Mouse (Mus musculus) myocyte (in vitro differentiated cells): ENCODE results near the gene Nim1k. TPM values are rescaled to one million over a fixed set of nuclear protein-coding genes. Genes with fewer than 3 reads are reported as not detected.
"Not testable (repeated sequence)": the region's sequence is repeated elsewhere in the genome, so short reads cannot be mapped to it uniquely, and the experiment has no call there.

Source experiments
- H3K27me3 ChIP-seq: one replicate; pipeline ENCODE4 v1.6.1; 2011; ENCODE audit not compliant: control insufficient read depth, insufficient read depth, insufficient read length
- H3K36me3 ChIP-seq: one replicate; pipeline ENCODE4 v1.6.1; 2011; ENCODE audit not compliant: control insufficient read depth, insufficient read depth
- H3K4me2 ChIP-seq: one replicate; pipeline ENCODE4 v1.6.1; 2011; ENCODE audit warnings: low read depth, control low read depth
- H3K4me3 ChIP-seq: one replicate; pipeline ENCODE4 v1.5.1; 2011; ENCODE audit warnings: mild to moderate bottlenecking, control low read depth, moderate library complexity
- H3K79me2 ChIP-seq: one replicate; pipeline ENCODE4 v1.6.1; 2011; ENCODE audit not compliant: control insufficient read depth, insufficient read depth
- H3ac ChIP-seq: one replicate; pipeline ENCODE4 v1.6.1; 2011; ENCODE audit not compliant: control insufficient read depth, insufficient read length
- CEBPB ChIP-seq: IDR thresholded peaks from 2 replicates; pipeline ENCODE4 v1.6.1; 2011; ENCODE audit warnings: mild to moderate bottlenecking, moderate library complexity; ENCODE audit not compliant: poor library complexity, insufficient read depth, severe bottlenecking
- E2F4 ChIP-seq: IDR thresholded peaks from one replicate; pipeline ENCODE4 v1.6.1; 2011; ENCODE audit warnings: mild to moderate bottlenecking, control low read depth, moderate library complexity; ENCODE audit not compliant: insufficient read depth
- MAX ChIP-seq: IDR thresholded peaks from one replicate; pipeline ENCODE4 v1.6.1; 2011; ENCODE audit warnings: low read depth, mild to moderate bottlenecking, control low read depth
- MYOD1 ChIP-seq, 3 experiments: IDR thresholded peaks; one replicate each; pipeline ENCODE4 v1.6.1; 2011; ENCODE audit warnings: control low read depth in 2 of 3, low read depth in 2 of 3, mild to moderate bottlenecking in 2 of 3, moderate library complexity in 1 of 3; ENCODE audit not compliant: insufficient read length in 2 of 3, control insufficient read depth in 1 of 3
- MYOG ChIP-seq, 3 experiments: IDR thresholded peaks; one replicate each; pipeline ENCODE4 v1.6.1; 2011; ENCODE audit warnings: control low read depth in 2 of 3, low read depth in 2 of 3, mild to moderate bottlenecking in 2 of 3; ENCODE audit not compliant: insufficient read length in 2 of 3, control insufficient read depth in 1 of 3, insufficient read depth in 1 of 3
- POLR2A ChIP-seq: IDR thresholded peaks from one replicate; pipeline ENCODE4 v1.6.1; 2011; ENCODE audit warnings: low read depth, mild to moderate bottlenecking, control low read depth, moderate library complexity; ENCODE audit not compliant: insufficient read length
- POLR2AphosphoS2 ChIP-seq: IDR thresholded peaks from one replicate; pipeline ENCODE4 v1.6.1; 2011; ENCODE audit warnings: low read depth, control low read depth; ENCODE audit not compliant: insufficient read length
- REST ChIP-seq: IDR thresholded peaks from one replicate; pipeline ENCODE4 v1.6.1; 2011; ENCODE audit warnings: mild to moderate bottlenecking, control low read depth, moderate library complexity; ENCODE audit not compliant: insufficient read depth, insufficient read length
- SRF ChIP-seq: IDR thresholded peaks from one replicate; pipeline ENCODE4 v1.6.1; 2011; ENCODE audit warnings: low read depth; ENCODE audit not compliant: control insufficient read depth, insufficient read length
- TCF12 ChIP-seq: IDR thresholded peaks from one replicate; pipeline ENCODE4 v1.6.1; 2011; ENCODE audit warnings: mild to moderate bottlenecking, control low read depth; ENCODE audit not compliant: poor library complexity, insufficient read depth, severe bottlenecking
- TCF3 ChIP-seq: IDR thresholded peaks from one replicate; pipeline ENCODE4 v1.6.1; 2011; ENCODE audit warnings: low read depth, control low read depth; ENCODE audit not compliant: insufficient read length
- USF1 ChIP-seq: IDR thresholded peaks from one replicate; pipeline ENCODE4 v1.6.1; 2011; ENCODE audit warnings: low read depth, mild to moderate bottlenecking, control low read depth, moderate library complexity
- polyA plus RNA-seq: library from polyadenylated mRNA; unstranded; fragments of >200 nt; fragmentation: generic; extraction: Trizol; gene quantifications from one replicate; pipeline ENCODE4 v1.2.1, GENCODE M21; 2012; ENCODE audit warnings: missing spikeins

The Nim1k gene
- polyA plus RNA-seq, 1 experiment = 0.23 TPM

DNA sequence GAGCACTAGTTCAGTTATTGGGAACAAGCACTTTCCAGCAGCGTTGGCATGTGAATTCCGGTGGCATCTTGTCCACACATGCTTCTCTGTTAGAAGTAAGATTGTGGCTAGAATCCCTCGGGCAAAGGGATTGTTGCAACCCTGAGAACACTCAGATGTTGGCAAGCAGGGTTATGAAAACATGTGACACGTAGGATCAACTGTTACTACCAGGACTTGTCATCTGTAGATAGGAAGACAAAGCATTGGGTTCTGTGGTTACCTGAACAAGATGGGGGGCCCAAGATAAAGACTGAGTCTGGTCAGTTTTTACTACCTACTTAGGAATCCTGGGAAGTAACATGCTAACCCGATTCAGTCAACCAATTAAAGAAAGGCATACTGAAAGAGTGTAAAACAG, 46.7 kb downstream of the Nim1k start:
- Histone ChIP-seq H3ac (no peak overlapping the region), H3K4me3 (no peak overlapping the region), H3K4me2 (no peak overlapping the region), H3K79me2 (no peaks in the 10 kb centered on the region), H3K27me3 (no peaks in the 10 kb centered on the region), H3K36me3 (peaks cover 53% of the 10 kb centered on the region)
- TF ChIP-seq CEBPB (no peak), USF1 (no peak), E2F4 (no peak), TCF12 (no peak), TCF3 (no peak), SRF (no peak), REST (no peak), MYOD1 (IDR thresholded peaks at IDR 0.05; ENCODE audit: control insufficient read depth in 1 of 3, insufficient read length in 2 of 3, low read depth in 2 of 3) (no peak), POLR2AphosphoS2 (no peak), MYOG (IDR thresholded peaks at IDR 0.05; ENCODE audit: control insufficient read depth in 1 of 3, insufficient read depth in 1 of 3, insufficient read length in 2 of 3, low read depth in 2 of 3) (no peak), MAX (no peak), POLR2A (no peak)

DNA sequence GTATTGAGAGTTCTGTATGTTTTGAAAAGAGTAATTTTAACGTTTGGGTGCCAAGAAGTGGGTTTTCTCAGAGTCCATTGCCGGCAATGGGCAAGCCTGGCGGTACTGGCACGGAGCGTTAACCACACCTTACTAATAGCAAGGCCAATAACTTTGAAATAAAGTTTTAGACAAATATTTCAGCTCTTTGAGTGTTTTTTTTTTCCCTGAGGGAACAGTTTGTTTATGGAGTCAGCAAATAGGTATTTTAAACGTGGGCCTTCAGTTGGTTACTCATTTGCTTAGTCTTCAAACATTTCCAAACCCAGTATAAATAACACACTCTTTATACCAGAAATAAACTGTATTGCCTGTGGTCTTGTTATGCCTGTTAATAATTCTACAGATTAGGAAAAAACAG, 47.8 kb downstream of the Nim1k start:
- no peak overlapping the region for H3ac ChIP-seq
- H3K27me3 ChIP-seq = no peaks in the 10 kb centered on the region
- no peak overlapping the region for H3K4me2 ChIP-seq
- no peak for TF ChIP-seq SRF
- no peak for TF ChIP-seq E2F4
- TF ChIP-seq TCF12 = no peak
- no peak for TF ChIP-seq USF1
- no peak for TF ChIP-seq POLR2A
- TF ChIP-seq TCF3 = no peak
- TF ChIP-seq MYOD1 (IDR thresholded peaks at IDR 0.05; ENCODE audit: control insufficient read depth in 1 of 3, insufficient read length in 2 of 3, low read depth in 2 of 3) = no peak
- no peak for TF ChIP-seq POLR2AphosphoS2
- no peak for TF ChIP-seq MYOG (IDR thresholded peaks at IDR 0.05; ENCODE audit: control insufficient read depth in 1 of 3, insufficient read depth in 1 of 3, insufficient read length in 2 of 3, low read depth in 2 of 3)
- TF ChIP-seq CEBPB = no peak
- no peaks in the 10 kb centered on the region for H3K79me2 ChIP-seq
- peaks cover 63% of the 10 kb centered on the region for H3K36me3 ChIP-seq
- H3K4me3 ChIP-seq = no peak overlapping the region

DNA sequence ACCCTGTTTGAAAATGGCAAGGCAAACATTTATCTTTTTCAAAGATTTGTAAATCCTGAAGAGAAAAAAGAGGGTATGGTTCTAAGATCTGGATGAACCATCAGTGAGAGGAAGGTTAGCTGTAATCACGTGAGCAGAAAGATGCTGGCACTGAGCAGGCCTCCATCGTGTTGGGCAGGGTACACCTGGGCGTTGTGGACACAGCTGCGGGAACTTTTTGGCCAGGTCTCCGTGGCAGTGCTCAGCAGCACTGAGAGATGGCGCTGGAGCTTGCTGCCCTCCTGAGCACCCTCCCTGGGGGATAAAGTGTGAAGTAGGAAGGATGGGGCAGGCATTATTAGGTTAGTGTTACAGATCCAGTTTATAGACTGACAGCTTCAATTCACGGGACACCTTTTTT, 48.7 kb downstream of the Nim1k start:
- TF ChIP-seq POLR2AphosphoS2 (peak; percentile 61), E2F4 (no peak), MYOG (IDR thresholded peaks at IDR 0.05; ENCODE audit: control insufficient read depth in 1 of 3, insufficient read depth in 1 of 3, insufficient read length in 2 of 3, low read depth in 2 of 3) (no peak)
- Histone ChIP-seq H3K4me3 (no peak overlapping the region), H3K4me2 (no peak overlapping the region), H3K79me2 (peaks cover under 1% of the 10 kb centered on the region), H3K36me3 (peaks cover 73% of the 10 kb centered on the region), H3K27me3 (no peaks in the 10 kb centered on the region), H3ac (no peak overlapping the region)

DNA sequence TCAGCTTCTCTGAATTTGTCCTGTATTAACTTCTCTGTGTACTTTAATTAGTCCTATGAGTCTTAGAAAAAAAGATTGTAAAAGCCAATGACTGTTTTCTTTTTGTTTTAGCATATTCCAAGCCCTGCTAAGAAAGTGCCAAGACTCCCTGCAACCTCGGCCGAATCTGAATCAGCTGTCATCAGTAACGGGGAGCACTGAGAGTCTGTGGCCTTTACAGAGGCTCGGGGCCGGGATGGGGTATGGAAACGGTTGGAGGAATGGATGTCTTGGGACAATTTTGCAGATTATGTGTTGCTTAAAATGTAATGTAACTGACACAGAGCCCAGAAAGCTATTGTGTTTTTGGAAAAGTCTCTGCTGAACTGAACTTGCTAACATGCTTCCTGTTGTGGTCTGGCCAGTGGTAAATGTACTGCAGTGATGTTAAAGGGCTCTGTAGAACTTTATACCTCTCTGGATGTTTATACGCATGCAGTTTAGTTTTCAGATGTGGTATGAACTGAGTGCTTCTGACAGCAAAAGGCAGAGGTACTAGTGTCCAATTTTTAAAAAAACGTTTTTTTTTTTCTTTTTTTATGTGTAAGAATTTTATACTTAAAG, 49.3 kb downstream of the Nim1k start:
- H3K4me2 ChIP-seq, H3K27me3 ChIP-seq, H3ac ChIP-seq, H3K4me3 ChIP-seq, H3K79me2 ChIP-seq: not testable (repeated sequence)
- H3K36me3 ChIP-seq = peaks cover 77% of the 10 kb centered on the region

DNA sequence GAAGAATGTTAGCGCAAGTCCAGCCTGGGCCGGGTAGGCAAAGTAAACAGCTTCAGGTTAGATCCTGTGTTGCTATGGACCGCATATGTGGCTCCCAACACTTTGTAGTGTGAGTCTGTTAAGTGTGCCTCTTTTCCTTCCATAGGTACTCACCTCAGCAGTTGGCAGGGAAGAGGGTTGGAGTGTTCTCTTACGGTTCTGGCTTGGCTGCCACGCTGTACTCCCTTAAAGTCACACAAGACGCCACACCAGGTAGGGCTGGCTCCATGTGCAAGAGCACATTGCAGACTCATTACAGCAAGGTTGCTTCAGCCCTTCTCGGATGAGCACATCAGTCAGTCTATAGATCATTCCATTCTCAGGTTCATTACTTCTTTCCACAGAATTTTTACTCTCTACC, 51.4 kb downstream of the Nim1k start:
- peak; percentile 59 for TF ChIP-seq POLR2AphosphoS2
- TF ChIP-seq MAX = no peak
- Histone ChIP-seq H3ac (no peak overlapping the region), H3K36me3 (peaks cover 86% of the 10 kb centered on the region)

DNA sequence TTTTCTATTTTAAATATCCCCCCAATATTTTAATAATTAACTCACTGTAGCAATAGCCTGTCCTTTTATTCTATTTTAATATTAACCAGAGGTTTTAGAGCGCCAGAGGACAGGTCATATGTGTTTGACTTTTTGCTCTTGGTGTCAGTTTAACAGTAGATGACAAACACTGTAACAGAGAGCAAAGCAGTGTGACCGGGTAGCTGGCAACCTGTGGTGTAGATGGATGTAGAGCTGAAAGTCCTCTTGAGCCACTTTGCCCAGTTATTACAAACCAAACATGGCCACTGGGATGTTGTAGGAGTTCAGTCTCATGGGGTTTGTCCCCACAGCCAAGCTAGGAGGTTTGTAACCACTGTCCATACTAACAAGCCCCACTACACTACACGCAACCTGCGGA, 57.2 kb downstream of the Nim1k start:
- Histone ChIP-seq H3K27me3 (no peaks in the 10 kb centered on the region), H3K79me2 (peaks cover 76% of the 10 kb centered on the region), H3K36me3 (peaks cover 79% of the 10 kb centered on the region), H3K4me3 (no peak overlapping the region), H3K4me2 (peak overlapping the region; percentile 24), H3ac (no peak overlapping the region)
- no peak for TF ChIP-seq MYOD1 (IDR thresholded peaks at IDR 0.05; ENCODE audit: control insufficient read depth in 1 of 3, insufficient read length in 2 of 3, low read depth in 2 of 3)
- no peak for TF ChIP-seq TCF12
- TF ChIP-seq POLR2A = no peak
- TF ChIP-seq E2F4 = no peak
- TF ChIP-seq REST = no peak
- TF ChIP-seq POLR2AphosphoS2 = no peak
- no peak for TF ChIP-seq TCF3
- TF ChIP-seq USF1 = no peak
- TF ChIP-seq MYOG (IDR thresholded peaks at IDR 0.05; ENCODE audit: control insufficient read depth in 1 of 3, insufficient read depth in 1 of 3, insufficient read length in 2 of 3, low read depth in 2 of 3) = no peak
- TF ChIP-seq CEBPB = no peak
- no peak for TF ChIP-seq SRF
- TF ChIP-seq MAX = no peak

More for the DNA sequence above, 51.4 kb downstream of the Nim1k start:
- peaks cover 17% of the 10 kb centered on the region for H3K79me2 ChIP-seq
- no peaks in the 10 kb centered on the region for H3K27me3 ChIP-seq
- no peak overlapping the region for H3K4me3 ChIP-seq
- H3K4me2 ChIP-seq = no peak overlapping the region
